Mouse (Mus musculus): ENCODE results near the gene Phldb3.
"Not testable (repeated sequence)": the region's sequence is repeated elsewhere in the genome, so short reads cannot be mapped to it uniquely, and the experiment has no call there.

Gene Phldb3

GRCm38 (mm10) chr7:24594309-24594803, 16.2 kb upstream of the Phldb3 start:
- DNase-seq (ENCODE audit: low spot score), result no peak

- no peak for DNase-seq (ENCODE audit: low spot score)
Observed at GRCm38 (mm10) chr7:24595464-24595863, 15.1 kb upstream of the Phldb3 start.

DNA sequence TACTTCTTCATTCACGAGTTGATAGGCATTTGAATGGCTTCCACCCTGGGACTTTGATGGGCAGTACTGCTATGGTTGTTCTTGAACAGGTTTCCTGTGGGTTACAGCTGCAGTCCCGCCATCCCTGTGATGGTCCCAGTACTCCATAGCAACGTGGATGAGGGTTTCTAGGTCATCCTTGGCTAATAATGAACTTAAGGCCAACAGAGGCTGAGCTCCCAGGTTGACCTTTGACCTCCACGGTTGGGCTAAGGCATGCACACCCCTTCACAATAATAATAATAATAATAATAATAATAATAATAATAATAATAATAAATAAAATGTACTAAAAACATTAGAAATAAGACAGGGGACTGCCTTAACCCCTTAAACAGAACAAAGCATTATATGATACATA, 12.4 kb upstream of the Phldb3 start:
- no peak for DNase-seq (ENCODE audit: low spot score)

- DNase-seq (ENCODE audit: low spot score), result no peak
Observed at GRCm38 (mm10) chr7:24599211-24600067, 11.1 kb upstream of the Phldb3 start.

DNA sequence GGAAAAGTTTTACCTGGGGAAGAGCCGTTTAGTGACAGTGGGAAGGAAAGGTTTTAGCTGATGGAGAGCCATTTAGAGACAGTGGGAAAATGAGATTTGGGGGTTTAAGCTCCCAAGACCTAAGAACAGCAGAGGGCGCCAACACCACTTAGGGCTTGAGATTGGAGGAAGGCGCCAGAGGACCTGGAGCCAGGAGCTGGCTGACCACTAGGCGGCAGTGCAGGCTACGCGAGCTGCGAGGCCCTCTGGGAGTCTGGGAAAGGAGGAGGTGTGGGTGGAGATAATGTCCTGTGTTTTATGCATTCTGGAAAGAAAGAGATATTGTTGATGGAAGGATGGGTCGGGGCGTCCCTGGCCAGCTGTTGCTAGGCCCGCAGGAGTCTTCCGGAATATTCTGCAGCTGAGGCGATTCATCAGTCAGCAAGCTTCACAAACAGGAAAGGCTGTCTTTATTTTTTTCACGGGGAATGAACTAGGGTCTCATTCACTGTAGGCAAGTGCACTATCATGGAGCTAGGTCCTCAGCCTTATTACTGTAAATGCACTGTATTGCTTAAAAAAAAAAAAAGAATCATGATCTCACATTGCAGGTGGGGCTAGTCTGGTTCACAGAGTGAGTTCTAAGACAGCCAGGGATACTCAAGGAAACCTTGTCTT, 9.5 kb upstream of the Phldb3 start:
- DNase-seq (ENCODE audit: low spot score), result peak; percentile 90

- no peak for DNase-seq (ENCODE audit: low spot score)
Observed at GRCm38 (mm10) chr7:24605561-24605960, 5.0 kb upstream of the Phldb3 start.

- no peak for DNase-seq (ENCODE audit: low spot score)
Observed at GRCm38 (mm10) chr7:24606046-24606445, 4.5 kb upstream of the Phldb3 start.

DNA sequence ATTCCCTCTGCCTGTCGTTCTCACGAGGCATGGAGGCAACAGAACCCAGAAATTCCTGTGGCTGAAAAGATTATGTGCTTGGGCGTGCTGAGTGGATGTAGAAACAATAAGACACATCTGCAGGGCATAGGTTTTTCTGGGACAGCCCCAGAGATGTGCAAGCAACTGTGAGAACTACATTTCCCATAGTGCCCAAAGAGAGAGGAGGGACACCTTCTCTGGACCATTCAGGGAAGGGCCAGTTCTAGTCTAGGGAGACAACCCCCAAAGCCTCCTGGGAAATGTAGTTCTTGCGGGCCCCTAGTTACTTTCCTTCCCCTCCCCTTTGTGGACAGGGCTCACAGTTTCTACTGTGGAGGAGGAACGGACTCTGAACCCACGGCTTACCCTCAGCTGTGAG, 2.5 kb upstream of the Phldb3 start:
- DNase-seq (ENCODE audit: low spot score), result peak; percentile 69

- no peak for DNase-seq (ENCODE audit: low spot score)
Observed at GRCm38 (mm10) chr7:24608561-24608960, 2.0 kb upstream of the Phldb3 start.

DNA sequence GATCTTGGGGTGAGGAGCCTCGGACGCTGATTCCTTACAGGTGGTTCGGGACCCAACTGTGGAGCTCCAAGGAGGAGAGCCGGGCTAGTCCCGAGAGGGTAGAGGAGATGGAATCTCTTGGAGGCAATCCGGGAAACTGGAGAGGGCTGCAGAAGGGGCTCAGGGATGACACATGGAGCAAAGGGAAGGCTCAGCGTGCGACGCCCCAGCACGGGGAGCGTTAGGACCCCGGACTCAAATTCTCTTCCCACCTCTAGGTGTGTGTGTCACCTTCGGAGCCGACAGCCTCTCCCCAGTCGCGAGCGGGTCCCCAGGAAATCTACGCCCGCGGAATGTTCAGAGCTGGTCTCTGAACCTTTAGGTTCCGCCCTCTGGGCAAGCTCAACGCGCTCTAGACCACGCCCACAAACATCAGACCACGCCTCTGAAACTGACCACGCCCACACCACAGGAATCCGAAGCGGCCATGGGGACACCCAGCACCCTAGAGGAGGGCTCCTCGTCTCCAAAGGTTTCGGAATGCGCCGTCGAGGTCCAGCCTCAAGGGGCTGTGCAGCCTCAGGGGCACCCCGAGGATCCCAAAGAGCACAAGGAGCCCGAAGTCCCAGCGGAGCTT, 424 bp downstream of the Phldb3 start:
- peak; percentile 90 for DNase-seq (ENCODE audit: low spot score)

DNA sequence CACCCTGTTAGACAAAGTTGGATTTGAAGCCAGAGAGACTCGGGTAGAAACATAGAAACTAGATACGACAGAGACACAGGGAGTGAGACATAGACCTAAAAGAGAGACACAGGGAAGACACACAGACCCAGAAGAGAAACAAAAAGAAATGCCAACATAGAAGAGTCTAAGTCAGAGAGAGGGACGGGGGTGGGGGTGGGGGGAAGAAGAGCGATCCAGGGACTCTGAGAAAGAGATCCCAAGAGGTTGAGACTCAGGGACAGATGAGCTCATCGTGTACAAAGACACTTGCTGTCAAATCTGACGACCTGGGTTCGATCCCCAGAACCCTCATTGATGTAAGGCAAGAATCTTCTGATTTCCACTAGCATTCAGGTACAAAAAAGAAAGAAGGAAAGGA, 1.1 kb downstream of the Phldb3 start:
- DNase-seq (ENCODE audit: low spot score), result no peak

GRCm38 (mm10) chr7:24612308-24612910, 1.8 kb downstream of the Phldb3 start:
- no peak for DNase-seq (ENCODE audit: low spot score)

GRCm38 (mm10) chr7:24614816-24615215, 4.3 kb downstream of the Phldb3 start:
- DNase-seq (ENCODE audit: low spot score), result no peak

- no peak for DNase-seq (ENCODE audit: low spot score)
Observed at GRCm38 (mm10) chr7:24617763-24618162, 7.2 kb downstream of the Phldb3 start.

- not testable (repeated sequence) for DNase-seq (ENCODE audit: low spot score)
Observed at GRCm38 (mm10) chr7:24618374-24618773, 7.8 kb downstream of the Phldb3 start.

GRCm38 (mm10) chr7:24619671-24620397, 9.3 kb downstream of the Phldb3 start:
- DNase-seq (ENCODE audit: low spot score), result peak; percentile 43

GRCm38 (mm10) chr7:24621193-24621592, 10.6 kb downstream of the Phldb3 start:
- DNase-seq (ENCODE audit: low spot score), result no peak

- DNase-seq (ENCODE audit: low spot score), result no peak
Observed at GRCm38 (mm10) chr7:24622967-24623366, 12.4 kb downstream of the Phldb3 start.

DNA sequence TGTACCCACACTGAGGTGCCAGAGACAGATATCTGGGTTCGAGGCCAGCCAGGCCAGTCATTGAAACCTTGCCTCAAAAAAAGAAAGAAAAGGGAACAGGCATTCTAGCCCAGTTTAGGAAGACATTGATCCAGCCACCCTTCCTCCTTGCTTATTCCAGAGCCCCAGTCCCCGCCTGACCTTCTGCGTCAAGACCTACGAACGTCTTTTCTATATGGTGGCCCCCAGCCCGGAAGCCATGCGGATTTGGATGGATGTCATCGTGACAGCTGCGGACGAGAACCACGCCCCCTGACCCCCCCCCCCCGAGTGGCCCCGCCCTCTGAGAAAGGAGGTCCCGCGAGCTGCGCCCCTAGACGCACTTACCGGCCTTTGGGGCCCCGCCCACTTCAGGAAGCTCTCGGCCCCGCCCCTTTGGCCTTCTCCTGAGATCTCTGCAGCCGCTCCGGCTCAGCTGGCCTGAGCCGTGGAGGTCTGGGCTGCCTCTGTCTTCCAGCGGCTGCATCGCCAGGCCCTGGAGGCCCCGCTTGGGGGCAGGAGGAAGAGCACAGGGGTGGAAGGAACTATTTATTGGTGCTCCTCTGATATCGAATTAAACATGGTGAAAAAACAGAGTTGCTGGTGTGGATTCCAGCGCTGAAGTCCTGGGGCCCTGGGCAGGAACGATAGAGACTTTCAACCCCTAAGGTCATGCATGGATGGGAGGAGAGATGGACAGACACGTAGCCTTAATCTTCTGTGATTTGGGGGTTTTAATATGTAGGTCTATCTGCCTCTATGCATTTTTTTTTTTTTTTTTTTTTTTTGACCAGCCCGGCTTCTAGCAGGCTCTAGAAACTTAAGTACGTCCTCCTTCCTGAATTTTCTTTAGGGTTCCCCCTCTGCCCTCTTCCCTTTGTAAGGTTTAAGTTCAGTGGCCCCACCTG, 18.4 kb downstream of the Phldb3 start:
- DNase-seq (ENCODE audit: low spot score), result peak; percentile 90

GRCm38 (mm10) chr7:24629672-24630071, 19.1 kb downstream of the Phldb3 start:
- DNase-seq (ENCODE audit: low spot score), result no peak

Data from testis, postnatal 14 days (tissue).